ENCODE assay signal across 15 mouse cellular contexts in genomic region chr6:102844507-102844906, GRCm38 (mm10).
A peak's percentile ranks its signal among the peaks of the same experiment; 100 is the strongest.
DNase-seq lines count a peak whose midpoint lies in the region; ATAC-seq and TF ChIP-seq lines count a peak whose summit lies in the region.
"Had no signal": no experiment of that assay in that cellular context is flagged by ENCODE, and none has a peak within 500 bp of the region (broad histone marks: within the 10 kb centered on the region; RNA-seq: fewer than 3 reads in every experiment).

No protein-coding gene starts in this region.

- H3K27ac ChIP-seq in hindbrain, postnatal 0 days: no peak overlapping the region
- H3K27ac ChIP-seq in hindbrain, embryonic 16.5 days (ENCODE audit: low read depth, low read length): no peak overlapping the region
- no peak overlapping the region for H3K27ac ChIP-seq in liver, postnatal 0 days (ENCODE audit: low read depth)
- H3K27ac ChIP-seq: liver, embryonic 14.5 days had no signal

- no peaks in the 10 kb centered on the region for H3K27me3 ChIP-seq in hindbrain, postnatal 0 days (ENCODE audit: insufficient read depth, low read length)
- H3K27me3 ChIP-seq in hindbrain, embryonic 16.5 days (replicated peaks; ENCODE audit: control insufficient read depth, insufficient read depth, low read length): no peaks in the 10 kb centered on the region
- no peaks in the 10 kb centered on the region for H3K27me3 ChIP-seq in liver, postnatal 0 days (ENCODE audit: insufficient read depth, low read length)

- H3K4me2 ChIP-seq in hindbrain, postnatal 0 days (ENCODE audit: low read depth, low read length): no peak overlapping the region
- no peak overlapping the region for H3K4me2 ChIP-seq in hindbrain, embryonic 16.5 days (ENCODE audit: low read length)
- H3K4me2 ChIP-seq in liver, postnatal 0 days (ENCODE audit: low read depth, low read length): no peak overlapping the region

- no peaks in the 10 kb centered on the region for H3K36me3 ChIP-seq in hindbrain, postnatal 0 days (ENCODE audit: insufficient read depth, low read length)
- H3K36me3 ChIP-seq in hindbrain, embryonic 16.5 days (ENCODE audit: control insufficient read depth, insufficient read depth, low read length): no peaks in the 10 kb centered on the region
- H3K36me3 ChIP-seq in liver, postnatal 0 days (replicated peaks; ENCODE audit: insufficient read depth, low read length): no peaks in the 10 kb centered on the region

- no peak for TF ChIP-seq EP300 in liver, postnatal 0 days (IDR thresholded peaks at IDR 0.05; ENCODE audit: low read depth)

- peak; percentile 50 for TF ChIP-seq CTCF in hindbrain, postnatal 0 days (IDR thresholded peaks at IDR 0.05; ENCODE audit: low read depth)
- peak; percentile 27; the same call in 1 of the 2 replicates for TF ChIP-seq CTCF in liver, postnatal 0 days (IDR thresholded peaks at IDR 0.05; ENCODE audit: low read depth)

- H3K4me1 ChIP-seq in hindbrain, postnatal 0 days (ENCODE audit: insufficient read depth, low read length): no peaks in the 10 kb centered on the region
- H3K4me1 ChIP-seq in hindbrain, embryonic 16.5 days (ENCODE audit: control insufficient read depth, insufficient read depth, low read depth, low read length): no peaks in the 10 kb centered on the region
- H3K4me1 ChIP-seq in liver, postnatal 0 days (ENCODE audit: insufficient read depth): no peaks in the 10 kb centered on the region

- no peak overlapping the region for H3K4me3 ChIP-seq in hindbrain, postnatal 0 days (ENCODE audit: low read length)
- no peak overlapping the region for H3K4me3 ChIP-seq in hindbrain, embryonic 16.5 days (ENCODE audit: low read length)
- H3K4me3 ChIP-seq in liver, postnatal 0 days (ENCODE audit: low read depth, low read length): no peak overlapping the region

- no peaks in the 10 kb centered on the region for H3K9me3 ChIP-seq in hindbrain, postnatal 0 days (ENCODE audit: low read length)
- no peaks in the 10 kb centered on the region for H3K9me3 ChIP-seq in hindbrain, embryonic 16.5 days (ENCODE audit: control insufficient read depth, low read length)
- no peaks in the 10 kb centered on the region for H3K9me3 ChIP-seq in liver, postnatal 0 days (ENCODE audit: low read length)

- H3K9ac ChIP-seq in hindbrain, postnatal 0 days (replicated peaks; ENCODE audit: low read length): no peak overlapping the region
- H3K9ac ChIP-seq in hindbrain, embryonic 16.5 days (ENCODE audit: low read depth, low read length): no peak overlapping the region
- H3K9ac ChIP-seq in liver, postnatal 0 days (replicated peaks): no peak overlapping the region
- H3K9ac ChIP-seq: liver, embryonic 14.5 days had no signal

- no peak for ATAC-seq in hindbrain, postnatal 0 days
- no peak for ATAC-seq in hindbrain, embryonic 16.5 days
- ATAC-seq in liver, postnatal 0 days: no peak

- DNase-seq in adrenal gland, postnatal 14 days: peak; percentile 5
- no peak for DNase-seq in adrenal gland, adult 2 months
- peak; percentile 33 for DNase-seq in hindbrain, postnatal 0 days (ENCODE audit: low spot score)
- DNase-seq in lung, postnatal 36 days: peak; percentile 2
- no peak for DNase-seq in lung, postnatal 25 days (ENCODE audit: low spot score)
- no peak for DNase-seq in liver, postnatal 0 days
- no peak for DNase-seq in lung, postnatal 14 days
- DNase-seq: adrenal gland, adult 8-10 months; cerebellum, adult 18-20 months; gastrocnemius, postnatal 36 days; heart, postnatal 14 days; kidney, adult 2 months; layer of hippocampus, postnatal 36 days had no signal

- WGBS in hindbrain, postnatal 0 days: 32% methylated on average over 1 of the region's 1 CpGs
- WGBS in hindbrain, embryonic 16.5 days: 28% methylated on average over 1 of the region's 1 CpGs
- 50% methylated on average over 1 of the region's 1 CpGs for WGBS in liver, postnatal 0 days (ENCODE audit: insufficient replicate concordance)

Comparison
In these comparisons a context has a peak if more than half of its experiments do, and no peak if none do; other contexts are left out.
1. DNase-seq: peak in adrenal gland, postnatal 14 days (single experiment), hindbrain, postnatal 0 days (single experiment) and lung, postnatal 36 days (single experiment); none in adrenal gland, adult 2 months (single experiment), lung, postnatal 25 days (single experiment), liver, postnatal 0 days (single experiment) and lung, postnatal 14 days (single experiment).